In the genomic region with DNA sequence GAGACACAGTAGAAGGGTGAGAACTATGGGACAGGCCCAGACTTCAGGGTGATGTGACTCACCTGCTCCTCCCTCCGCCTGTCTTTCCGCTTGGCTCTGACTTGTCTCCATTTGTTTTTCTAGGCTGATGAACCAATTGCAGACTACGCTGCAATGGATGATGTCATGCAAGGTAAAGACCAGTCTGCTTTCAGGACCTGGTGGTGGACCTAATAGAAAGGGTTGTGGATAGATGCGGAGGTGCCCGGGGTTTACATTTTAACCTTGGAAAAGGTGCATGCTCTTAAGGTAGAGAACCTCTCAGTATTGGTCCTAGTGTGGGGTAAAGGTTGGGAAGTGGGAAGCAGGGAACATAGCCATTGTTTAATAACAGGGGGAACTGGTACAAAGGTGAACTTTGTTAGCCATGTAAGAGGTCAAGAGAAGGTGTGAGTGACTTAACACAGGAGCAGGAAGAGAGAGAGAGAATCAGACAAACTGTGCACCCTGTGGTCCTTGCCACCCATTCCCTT, we compare ENCODE assay signal across 23 mouse cellular contexts. TPM values are rescaled to one million over a fixed set of nuclear protein-coding genes. Genes with fewer than 3 reads are reported as not detected.
A peak's percentile ranks its signal among the peaks of the same experiment; 100 is the strongest.
DNase-seq lines count a peak whose midpoint lies in the region; ATAC-seq and TF ChIP-seq lines count a peak whose summit lies in the region.
"Had no signal": no experiment of that assay in that cellular context is flagged by ENCODE, and none has a peak within 500 bp of the region (broad histone marks: within the 10 kb centered on the region; RNA-seq: fewer than 3 reads in every experiment).

No protein-coding gene starts in this region.

- no peak overlapping the region for H3K4me3 ChIP-seq in kidney, adult 2 months (ENCODE audit: insufficient read depth, low read depth, low read length)
- H3K4me3 ChIP-seq in liver, embryonic 13.5 days (replicated peaks) = no peak overlapping the region
- H3K4me3 ChIP-seq in liver, embryonic 11.5 days (ENCODE audit: low read depth, low read length) = no peak overlapping the region
- no peak overlapping the region for H3K4me3 ChIP-seq in liver, embryonic 15.5 days (replicated peaks)
- no peak overlapping the region for H3K4me3 ChIP-seq in stomach, postnatal 0 days (ENCODE audit: low read depth, low read length)
- H3K4me3 ChIP-seq: forebrain, embryonic 13.5 days; heart, embryonic 10.5 days; heart, embryonic 15.5 days; layer of hippocampus, adult 2 months had no signal

- no peak overlapping the region for H3K9ac ChIP-seq in liver, embryonic 13.5 days
- H3K9ac ChIP-seq in liver, embryonic 11.5 days (ENCODE audit: low read depth, low read length) = no peak overlapping the region
- no peak overlapping the region for H3K9ac ChIP-seq in liver, embryonic 15.5 days
- no peak overlapping the region for H3K9ac ChIP-seq in stomach, postnatal 0 days (ENCODE audit: low read length)
- H3K9ac ChIP-seq: forebrain, embryonic 13.5 days; heart, embryonic 15.5 days had no signal

- peak overlapping the region; percentile 46; the same call in 1 of the 2 replicates for H3K27ac ChIP-seq in kidney, adult 2 months (ENCODE audit: insufficient read depth, low read depth, low read length)
- H3K27ac ChIP-seq in liver, embryonic 13.5 days = peak overlapping the region; percentile 29; the same call in 1 of the 2 replicates
- H3K27ac ChIP-seq in liver, embryonic 11.5 days (ENCODE audit: low read depth, low read length) = no peak overlapping the region
- H3K27ac ChIP-seq in liver, embryonic 15.5 days (replicated peaks) = no peak overlapping the region
- peak overlapping the region; percentile 61; the same call in 1 of the 2 replicates for H3K27ac ChIP-seq in stomach, postnatal 0 days (replicated peaks)
- H3K27ac ChIP-seq: forebrain, embryonic 13.5 days; heart, embryonic 10.5 days; heart, embryonic 15.5 days; layer of hippocampus, adult 2 months had no signal

- peak; percentile 51 for ATAC-seq in liver, embryonic 13.5 days (ENCODE audit: low read depth)
- no peak for ATAC-seq in liver, embryonic 11.5 days (replicated peaks; ENCODE audit: low FRiP score)
- ATAC-seq in liver, embryonic 15.5 days (ENCODE audit: insufficient read depth) = peak; percentile 64
- peak; percentile 86 for ATAC-seq in stomach, postnatal 0 days (ENCODE audit: low FRiP score, low TSS enrichment)
- ATAC-seq: forebrain, embryonic 13.5 days; hindbrain, embryonic 16.5 days; midbrain, embryonic 16.5 days; Patski had no signal

- no peak for TF ChIP-seq EP300 in stomach, postnatal 0 days (optimal IDR thresholded peaks at IDR 0.05)

- H3K36me3 ChIP-seq in kidney, adult 2 months (ENCODE audit: control insufficient read depth, insufficient read depth, low read length) = peaks cover 4% of the 10 kb centered on the region; the same call in 1 of the 2 replicates
- H3K36me3 ChIP-seq in liver, embryonic 13.5 days = peaks cover 98% of the 10 kb centered on the region
- H3K36me3 ChIP-seq in liver, embryonic 11.5 days (ENCODE audit: control insufficient read depth, insufficient read depth, low read length) = peaks cover 46% of the 10 kb centered on the region
- H3K36me3 ChIP-seq in liver, embryonic 15.5 days (replicated peaks) = peaks cover 99% of the 10 kb centered on the region
- peaks cover 43% of the 10 kb centered on the region for H3K36me3 ChIP-seq in stomach, postnatal 0 days (ENCODE audit: control insufficient read depth, insufficient read depth, low read length)

- 72% methylated on average over 5 of the region's 5 CpGs for WGBS in kidney, adult 2 months
- WGBS in liver, embryonic 13.5 days (ENCODE audit: insufficient replicate concordance) = 93% methylated on average over 5 of the region's 5 CpGs
- WGBS in liver, embryonic 11.5 days = 98% methylated on average over 5 of the region's 5 CpGs
- WGBS in liver, embryonic 15.5 days (ENCODE audit: insufficient replicate concordance) = 78% methylated on average over 5 of the region's 5 CpGs
- WGBS in stomach, postnatal 0 days = 63% methylated on average over 5 of the region's 5 CpGs

- peak; percentile 45 for DNase-seq in kidney, adult 2 months
- DNase-seq in kidney, adult 8-10 months = no peak
- DNase-seq in liver, embryonic 13.5 days = no peak
- DNase-seq in liver, embryonic 11.5 days (ENCODE audit: low spot score) = no peak
- peak; percentile 54 for DNase-seq in stomach, postnatal 0 days (ENCODE audit: low spot score)
- DNase-seq in ovary, postnatal 36 days (ENCODE audit: low spot score) = no peak
- DNase-seq: cerebellum, adult 18-20 months; cerebellum, postnatal 10 days; gastrocnemius, postnatal 10 days; kidney, adult 18-20 months; kidney, postnatal 36 days; lung, postnatal 36 days; right cerebral cortex, adult 18-20 months; right cerebral cortex, postnatal 4 days had no signal

- TF ChIP-seq CTCF in kidney, adult 2 months (conservative IDR thresholded peaks at IDR 0.05; ENCODE audit: insufficient read depth, insufficient read length, low read depth, low read length) = no peak
- no peak for TF ChIP-seq CTCF in stomach, postnatal 0 days (IDR thresholded peaks at IDR 0.05; ENCODE audit: low read depth)

- peaks cover 8% of the 10 kb centered on the region; the same call in 1 of the 2 replicates for H3K4me1 ChIP-seq in kidney, adult 2 months (ENCODE audit: control insufficient read depth, insufficient read depth, low read length)
- peaks cover 15% of the 10 kb centered on the region for H3K4me1 ChIP-seq in liver, embryonic 13.5 days (replicated peaks)
- H3K4me1 ChIP-seq in liver, embryonic 11.5 days (replicated peaks; ENCODE audit: control insufficient read depth, insufficient read depth, low read length) = no peaks in the 10 kb centered on the region
- H3K4me1 ChIP-seq in liver, embryonic 15.5 days (replicated peaks) = 0 out of 2 replicates have a peak, but pooled peaks cover 3% of the 10 kb centered on the region
- H3K4me1 ChIP-seq in stomach, postnatal 0 days (replicated peaks; ENCODE audit: control insufficient read depth, insufficient read depth) = no peaks in the 10 kb centered on the region
- H3K4me1 ChIP-seq: forebrain, embryonic 13.5 days; heart, embryonic 10.5 days; heart, embryonic 15.5 days had no signal

- no peaks in the 10 kb centered on the region for H3K27me3 ChIP-seq in kidney, adult 2 months (replicated peaks; ENCODE audit: control insufficient read depth, insufficient read depth, low read length)
- no peaks in the 10 kb centered on the region for H3K27me3 ChIP-seq in liver, embryonic 13.5 days
- H3K27me3 ChIP-seq in liver, embryonic 11.5 days (replicated peaks; ENCODE audit: control insufficient read depth, insufficient read depth, low read length) = no peaks in the 10 kb centered on the region
- H3K27me3 ChIP-seq in liver, embryonic 15.5 days = no peaks in the 10 kb centered on the region
- no peaks in the 10 kb centered on the region for H3K27me3 ChIP-seq in stomach, postnatal 0 days (ENCODE audit: control insufficient read depth, insufficient read depth, low read length)
- H3K27me3 ChIP-seq: forebrain, embryonic 13.5 days; heart, embryonic 15.5 days; Patski had no signal

- no peak for TF ChIP-seq POLR2A in kidney, adult 2 months (IDR thresholded peaks at IDR 0.05; ENCODE audit: low read depth, low read length)

- H3K4me2 ChIP-seq in liver, embryonic 13.5 days = no peak overlapping the region
- H3K4me2 ChIP-seq in liver, embryonic 11.5 days = no peak overlapping the region
- no peak overlapping the region for H3K4me2 ChIP-seq in liver, embryonic 15.5 days
- H3K4me2 ChIP-seq in stomach, postnatal 0 days (replicated peaks; ENCODE audit: low read depth) = no peak overlapping the region
- H3K4me2 ChIP-seq: forebrain, embryonic 13.5 days; heart, embryonic 15.5 days; midbrain, embryonic 11.5 days had no signal

- H3K9me3 ChIP-seq in liver, embryonic 13.5 days (replicated peaks) = no peaks in the 10 kb centered on the region
- H3K9me3 ChIP-seq in liver, embryonic 11.5 days (ENCODE audit: control insufficient read depth, low read length) = no peaks in the 10 kb centered on the region
- no peaks in the 10 kb centered on the region for H3K9me3 ChIP-seq in liver, embryonic 15.5 days (replicated peaks)
- no peaks in the 10 kb centered on the region for H3K9me3 ChIP-seq in stomach, postnatal 0 days (ENCODE audit: control insufficient read depth, low read length)
- H3K9me3 ChIP-seq: forebrain, embryonic 13.5 days; heart, embryonic 10.5 days; heart, embryonic 15.5 days had no signal

RNA-seq across cellular contexts. Expression of a gene that starts 11.6 kb away (rescaled TPM):
- polyA plus RNA-seq in kidney, adult 2 months (2012; rRNA removed) = 213 and 248 TPM in 2 replicates
- polyA plus RNA-seq in liver, embryonic 13.5 days (2015; fragmentation: Nextera tagmentation; extraction: Ambion mirVana) = 1.2 and 1.4 TPM in 2 replicates
- 3.2 and 4.1 TPM in 2 replicates for polyA plus RNA-seq in liver, embryonic 11.5 days (2014; fragmentation: Nextera tagmentation; extraction: Ambion mirVana)
- polyA plus RNA-seq in liver, embryonic 15.5 days (2015; fragmentation: Nextera tagmentation; extraction: Ambion mirVana) = 2.0 and 3.8 TPM in 2 replicates
- polyA plus RNA-seq in stomach, postnatal 0 days (2015; fragmentation: Nextera tagmentation; extraction: Ambion mirVana) = 70.1 and 73.0 TPM in 2 replicates

RNA-seq across cellular contexts. Expression of a gene that starts 59.3 kb away (rescaled TPM):
- polyA plus RNA-seq in kidney, adult 2 months (2012; rRNA removed) = 38.6 and 39.5 TPM in 2 replicates
- polyA plus RNA-seq in liver, embryonic 13.5 days (2015; fragmentation: Nextera tagmentation; extraction: Ambion mirVana) = 36.0 and 44.6 TPM in 2 replicates
- polyA plus RNA-seq in liver, embryonic 11.5 days (2014; fragmentation: Nextera tagmentation; extraction: Ambion mirVana) = 65.7 and 70.3 TPM in 2 replicates
- 27.1 and 27.5 TPM in 2 replicates for polyA plus RNA-seq in liver, embryonic 15.5 days (2015; fragmentation: Nextera tagmentation; extraction: Ambion mirVana)
- 30.0 and 35.4 TPM in 2 replicates for polyA plus RNA-seq in stomach, postnatal 0 days (2015; fragmentation: Nextera tagmentation; extraction: Ambion mirVana)

Comparison
In these comparisons a context has a peak if more than half of its experiments do, and no peak if none do; other contexts are left out.
1. DNase-seq: peak in kidney, adult 2 months (single experiment) and stomach, postnatal 0 days (single experiment); none in kidney, adult 8-10 months (0 of 2), liver, embryonic 13.5 days (single experiment), liver, embryonic 11.5 days (single experiment) and ovary, postnatal 36 days (single experiment).
2. H3K27ac ChIP-seq: peak in kidney, adult 2 months (single experiment), liver, embryonic 13.5 days (single experiment) and stomach, postnatal 0 days (single experiment); none in liver, embryonic 11.5 days (single experiment) and liver, embryonic 15.5 days (single experiment).
3. RNA of a gene that starts 11.6 kb away (polyA plus RNA-seq): 213 to 248 TPM in kidney, adult 2 months and 70.1 to 73.0 TPM in stomach, postnatal 0 days; 3.2 to 4.1 TPM in liver, embryonic 11.5 days, 2.0 to 3.8 TPM in liver, embryonic 15.5 days and 1.2 to 1.4 TPM in liver, embryonic 13.5 days; every median in the first group is over 10 times any median in the second.